Mouse (Mus musculus) left cerebral cortex, postnatal 4 days (tissue): Measurements from ENCODE around the gene Srbd1. TPM values are rescaled to one million over a fixed set of nuclear protein-coding genes. Genes with fewer than 3 reads are reported as not detected.

Source experiments
- DNase-seq: peaks from one replicate; pipeline ENCODE4 v3.0.0-alpha.2; 2022
- intact Hi-C: fragments of 180-260 bp; cut with DNase I; formaldehyde crosslinking; loops from one replicate; pipeline ENCODE4 v1.15.1; 2025
- total RNA-seq, 2 experiments: library from RNA; stranded (reverse); gene quantifications; 2 replicates each; pipeline ENCODE4 v1.2.3; 2021

The Srbd1 gene
- total RNA-seq, result 10 to 100 TPM; 23.9 to 24.4 TPM

- intact Hi-C loops, result no loop called here
Observed at GRCm38 (mm10) chr17:86145079-86145951, at the start of gene Srbd1. TSS of gene Srbd1 (minus strand) at chr17:86145175.

GRCm38 (mm10) chr17:86193979-86194378 lies 49.0 kb upstream of the Srbd1 start:
- intact Hi-C loops, result no loop called here
- no peak for DNase-seq

More at GRCm38 (mm10) chr17:86145079-86145951, at the start of gene Srbd1:
- DNase-seq, result peak; percentile 94

GRCm38 (mm10) chr17:86187777-86188176 lies 42.8 kb upstream of the Srbd1 start:
- no peak for DNase-seq
- intact Hi-C loops, result no loop called here

GRCm38 (mm10) chr17:86185584-86185983 lies 40.6 kb upstream of the Srbd1 start:
- DNase-seq, result no peak
- intact Hi-C loops, result no loop called here

GRCm38 (mm10) chr17:86184552-86185209 lies 39.7 kb upstream of the Srbd1 start:
- DNase-seq, result no peak
- intact Hi-C loops, result no loop called here

- no peak for DNase-seq
- intact Hi-C loops, result no loop called here
Observed at GRCm38 (mm10) chr17:86183788-86184187, 38.8 kb upstream of the Srbd1 start.

GRCm38 (mm10) chr17:86176722-86177121 lies 31.7 kb upstream of the Srbd1 start:
- intact Hi-C loops, result no loop called here
- no peak for DNase-seq

GRCm38 (mm10) chr17:86175516-86175915 lies 30.5 kb upstream of the Srbd1 start:
- intact Hi-C loops, result no loop called here
- DNase-seq, result no peak

GRCm38 (mm10) chr17:86170164-86170958 lies 25.4 kb upstream of the Srbd1 start:
- no peak for DNase-seq
- intact Hi-C loops, result loop anchor here (5.0 kb wide), 1 partner anchor 62 kb away; no protein-coding TSS in a partner anchor

- intact Hi-C loops, result loop anchor here (5.0 kb wide), 1 partner anchor 273 kb away; no protein-coding TSS in a partner anchor
- DNase-seq, result no peak
Observed at GRCm38 (mm10) chr17:86169092-86169491, 24.1 kb upstream of the Srbd1 start.

- intact Hi-C loops, result loop anchor here (5.0 kb wide), 1 partner anchor 274 kb away; no protein-coding TSS in a partner anchor
- peak; percentile 38 for DNase-seq
Observed at GRCm38 (mm10) chr17:86168231-86168981, 23.4 kb upstream of the Srbd1 start.

- DNase-seq, result peak; percentile 81
- intact Hi-C loops, result loop anchor here (5.0 kb wide), 1 partner anchor 275 kb away; no protein-coding TSS in a partner anchor
Observed at GRCm38 (mm10) chr17:86167320-86168230, 22.6 kb upstream of the Srbd1 start, which contains the start of gene Prkce. TSS of gene Prkce (plus strand) at chr17:86167785.

GRCm38 (mm10) chr17:86166567-86167319 lies 21.8 kb upstream of the Srbd1 start:
- peak; percentile 68 for DNase-seq
- intact Hi-C loops, result loop anchor here (5.0 kb wide), 1 partner anchor 276 kb away; no protein-coding TSS in a partner anchor

GRCm38 (mm10) chr17:86166051-86166566 lies 21.1 kb upstream of the Srbd1 start:
- intact Hi-C loops, result loop anchor here (5.0 kb wide), 1 partner anchor 276 kb away; no protein-coding TSS in a partner anchor
- no peak for DNase-seq

GRCm38 (mm10) chr17:86164416-86164815 lies 19.4 kb upstream of the Srbd1 start:
- intact Hi-C loops, result no loop called here
- no peak for DNase-seq

- intact Hi-C loops, result loop anchor here (2.0 kb wide), 1 partner anchor 744 kb away; no protein-coding TSS in a partner anchor
Observed at GRCm38 (mm10) chr17:86162672-86163071, 17.7 kb upstream of the Srbd1 start.

GRCm38 (mm10) chr17:86156999-86157398 lies 12.0 kb upstream of the Srbd1 start:
- intact Hi-C loops, result no loop called here

More at GRCm38 (mm10) chr17:86162672-86163071, 17.7 kb upstream of the Srbd1 start:
- DNase-seq, result peak; percentile 25

More at GRCm38 (mm10) chr17:86156999-86157398, 12.0 kb upstream of the Srbd1 start:
- no peak for DNase-seq
